Mouse (Mus musculus) CH12.LX (cell line): Measurements from ENCODE around the gene Baz1b.

Source experiments
- CTCF ChIP-seq, 2 experiments: IDR thresholded peaks in 1 of 2; conservative IDR thresholded peaks in 1 of 2; 2 replicates each; pipeline ENCODE4 v1.5.1; 2011 to 2012; ENCODE audit warnings: low read depth in 2 of 2, low read length in 2 of 2, improper control_type of control experiment in 1 of 2, inconsistent platforms in 1 of 2, mild to moderate bottlenecking in 1 of 2, moderate library complexity in 1 of 2
- TCF12 ChIP-seq: IDR thresholded peaks from 2 replicates; pipeline ENCODE4 v1.6.1; 2014; ENCODE audit warnings: low read depth, mild to moderate bottlenecking, inconsistent platforms, low read length, improper control_type of control experiment

DNA sequence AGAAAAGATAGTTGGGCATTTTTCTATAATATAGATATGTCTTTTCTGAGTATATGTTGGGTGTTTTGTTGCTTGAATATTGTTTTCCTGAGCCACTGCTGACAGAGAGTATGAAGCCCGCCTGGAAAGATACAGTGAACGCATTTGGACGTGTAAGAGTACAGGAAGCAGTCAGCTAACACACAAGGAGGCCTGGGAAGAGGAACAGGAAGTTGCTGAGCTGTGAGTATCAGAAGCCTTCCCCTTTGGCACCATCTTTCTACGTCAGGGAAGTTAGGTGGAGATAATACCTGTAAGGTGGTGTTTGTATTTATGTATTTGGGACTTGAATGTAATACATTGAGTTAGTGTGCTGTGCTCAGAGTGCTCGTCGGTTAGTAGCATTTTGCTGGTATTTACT, 9.3 kb downstream of the Baz1b start:
- no peak for TF ChIP-seq TCF12
- no peak for TF ChIP-seq CTCF (conservative IDR thresholded peaks at IDR 0.05 in 1 of 2, IDR thresholded peaks at IDR 0.05 in 1 of 2; ENCODE audit: low read depth in 2 of 2, low read length in 2 of 2)
